Mouse (Mus musculus) brown adipose tissue, adult 24 weeks (tissue): ENCODE measurements around the gene Tbc1d12. TPM values are rescaled to one million over a fixed set of nuclear protein-coding genes. Genes with fewer than 3 reads are reported as not detected.
"Not testable (repeated sequence)": the region's sequence is repeated elsewhere in the genome, so short reads cannot be mapped to it uniquely, and the experiment has no call there.

ENCODE experiments used
- H3K27ac ChIP-seq: fragments of 200-500 bp; replicated peaks from 2 replicates; pipeline ENCODE4 v1.5.1; 2012; ENCODE audit warnings: low read depth, mild to moderate bottlenecking, low read length
- H3K4me1 ChIP-seq: fragments of 200-500 bp; 2 replicates; pipeline ENCODE4 v1.6.1; 2012; ENCODE audit warnings: low read length, mixed read lengths; ENCODE audit not compliant: control insufficient read depth, insufficient read depth, insufficient read length
- H3K4me3 ChIP-seq: fragments of 200-500 bp; 2 replicates; pipeline ENCODE4 v1.5.1; 2012; ENCODE audit warnings: low read depth, mild to moderate bottlenecking, low read length, moderate library complexity; ENCODE audit not compliant: insufficient read depth
- polyA plus RNA-seq: library from polyadenylated mRNA; stranded (reverse); fragments of >200 nt; gene quantifications from 2 replicates; pipeline ENCODE4 v1.2.4, GENCODE M21; 2012; ENCODE audit not compliant: missing spikeins, insufficient read depth, insufficient read length

Tbc1d12 gene
- polyA plus RNA-seq, 1 experiment = 4.8 TPM

DNA sequence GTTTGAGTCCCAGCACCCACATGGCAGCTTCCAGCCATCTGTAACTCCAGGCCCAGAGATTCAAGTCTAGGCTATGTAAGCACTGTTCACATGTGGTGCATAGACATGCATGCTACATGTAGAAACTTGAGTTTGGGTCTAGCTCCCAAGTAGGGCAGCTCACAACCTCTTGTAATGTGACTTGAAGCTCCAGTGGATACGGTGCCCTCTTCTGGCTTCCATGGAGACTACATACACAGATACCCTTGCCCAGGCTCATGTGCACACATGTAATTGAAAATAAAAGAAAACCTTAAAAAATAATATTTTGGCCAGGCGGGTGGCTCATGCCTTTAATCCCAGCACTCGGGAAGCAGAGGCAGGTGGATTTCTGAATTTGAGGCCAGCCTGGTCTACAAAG is 21.8 kb downstream of the Tbc1d12 start:
- no peak overlapping the region for H3K4me3 ChIP-seq
- H3K4me1 ChIP-seq = peaks cover 2% of the 10 kb centered on the region; the same call in 1 of the 2 replicates
- no peak overlapping the region for H3K27ac ChIP-seq

DNA sequence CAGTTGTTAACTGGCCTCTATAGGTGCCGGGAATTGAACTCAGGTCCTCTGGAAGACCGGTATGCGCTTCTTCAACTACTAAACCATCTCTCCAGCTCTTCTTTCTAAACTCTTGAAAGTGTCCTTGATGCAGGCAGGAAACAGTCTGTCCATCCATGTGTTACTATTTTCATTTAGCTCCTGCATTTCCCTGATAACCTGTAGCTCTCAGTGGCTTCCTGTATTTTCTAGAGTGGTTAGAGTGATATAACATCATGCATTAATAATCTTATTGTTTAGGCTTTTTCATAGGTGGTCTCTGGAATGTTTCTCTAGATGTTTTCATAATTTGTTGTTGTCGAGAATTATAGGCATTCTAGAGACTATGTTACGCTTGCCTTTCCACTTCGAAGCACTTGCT is 26.1 kb downstream of the Tbc1d12 start:
- 0 out of 2 replicates have a peak, but pooled peaks cover 2% of the 10 kb centered on the region for H3K4me1 ChIP-seq
- H3K27ac ChIP-seq = no peak overlapping the region
- H3K4me3 ChIP-seq = no peak overlapping the region

DNA sequence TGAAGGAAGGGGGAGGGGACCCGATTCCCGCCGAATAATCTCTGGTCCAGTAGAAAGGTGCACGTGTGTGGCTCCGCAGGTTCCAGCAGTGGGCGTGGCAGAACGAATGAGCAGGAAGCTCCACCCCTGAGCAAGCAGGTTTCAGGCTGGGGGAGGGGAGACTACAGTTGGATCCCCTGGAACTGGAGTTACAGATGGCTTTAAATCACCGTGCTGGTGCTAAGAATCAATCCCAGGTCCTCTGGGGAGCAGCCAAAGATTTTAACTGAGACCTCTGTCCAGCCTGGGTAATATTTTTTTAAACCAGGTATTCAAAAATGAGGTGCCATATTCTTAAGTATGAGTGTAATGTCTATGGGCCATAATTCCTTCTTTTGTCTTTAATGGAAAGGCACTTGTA is 38.4 kb downstream of the Tbc1d12 start:
- not testable (repeated sequence) for H3K4me1 ChIP-seq, H3K4me3 ChIP-seq, H3K27ac ChIP-seq

DNA sequence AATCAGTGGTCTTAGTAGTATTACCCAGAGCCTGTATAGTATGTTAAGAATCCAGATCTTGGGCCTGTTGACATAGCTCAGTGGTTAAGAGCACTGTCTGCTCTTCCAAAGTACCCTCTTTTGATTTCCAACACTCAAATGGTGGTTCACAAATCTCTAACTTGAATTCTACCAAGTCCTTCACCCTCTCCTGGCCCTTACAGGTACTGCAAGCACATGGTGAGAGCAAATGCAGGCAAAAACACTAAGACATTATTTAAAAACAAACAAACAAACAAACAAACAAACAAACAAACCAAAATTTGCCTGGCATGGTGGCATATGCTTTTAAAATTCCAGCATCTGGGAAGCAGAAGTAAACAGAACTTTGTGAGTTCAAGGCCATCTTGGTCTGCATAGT is 43.9 kb downstream of the Tbc1d12 start:
- Histone ChIP-seq H3K27ac (no peak overlapping the region), H3K4me3 (no peak overlapping the region)

DNA sequence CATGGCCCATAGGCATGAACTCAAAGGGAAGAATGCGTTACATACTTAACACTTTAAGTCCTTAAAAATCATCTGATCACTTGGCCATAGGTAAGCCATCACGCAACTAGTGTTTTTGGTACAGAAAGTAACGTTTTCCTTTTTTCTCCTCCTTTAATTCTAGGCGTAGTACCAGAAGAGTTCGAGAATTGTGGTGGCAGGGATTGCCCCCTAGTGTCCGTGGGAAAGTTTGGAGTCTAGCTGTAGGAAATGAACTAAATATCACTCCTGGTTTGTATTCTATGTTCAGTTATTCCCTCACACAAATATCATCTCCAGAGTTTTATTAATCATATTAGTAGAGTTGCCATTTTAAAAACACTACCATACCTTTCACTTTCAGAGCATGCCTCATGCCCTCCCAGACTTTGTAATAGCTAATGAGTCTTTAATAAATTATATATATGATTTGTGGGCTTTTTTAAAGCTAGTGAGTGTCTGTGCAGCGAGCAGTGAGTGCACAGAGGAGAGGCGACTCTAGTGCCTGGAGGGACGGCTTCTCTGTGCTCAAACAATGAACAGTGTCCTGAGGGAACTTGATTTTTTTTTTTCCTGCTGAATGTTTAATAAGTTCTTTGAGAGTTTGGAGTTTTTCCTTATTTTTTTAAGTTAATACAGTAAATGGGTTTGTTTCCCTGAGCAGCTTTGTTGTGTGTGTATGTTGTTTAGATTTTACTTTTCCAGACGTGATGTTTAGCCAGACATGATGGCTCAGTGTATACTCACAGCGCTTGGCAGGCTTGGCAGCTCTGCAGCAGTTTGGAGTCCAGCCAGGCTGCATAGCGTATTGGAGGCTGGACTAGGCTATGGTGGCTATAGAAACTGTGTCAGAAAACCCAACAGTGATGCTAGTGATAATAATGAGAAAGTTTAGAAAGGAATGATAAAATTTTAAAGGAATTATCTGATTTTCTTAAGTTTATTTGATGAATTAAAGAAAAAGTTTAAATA is 65.1 kb downstream of the Tbc1d12 start:
- Histone ChIP-seq H3K4me1 (no peaks in the 10 kb centered on the region), H3K4me3 (no peak overlapping the region), H3K27ac (no peak overlapping the region)

More for the DNA sequence above, 43.9 kb downstream of the Tbc1d12 start:
- H3K4me1 ChIP-seq = no peaks in the 10 kb centered on the region

DNA sequence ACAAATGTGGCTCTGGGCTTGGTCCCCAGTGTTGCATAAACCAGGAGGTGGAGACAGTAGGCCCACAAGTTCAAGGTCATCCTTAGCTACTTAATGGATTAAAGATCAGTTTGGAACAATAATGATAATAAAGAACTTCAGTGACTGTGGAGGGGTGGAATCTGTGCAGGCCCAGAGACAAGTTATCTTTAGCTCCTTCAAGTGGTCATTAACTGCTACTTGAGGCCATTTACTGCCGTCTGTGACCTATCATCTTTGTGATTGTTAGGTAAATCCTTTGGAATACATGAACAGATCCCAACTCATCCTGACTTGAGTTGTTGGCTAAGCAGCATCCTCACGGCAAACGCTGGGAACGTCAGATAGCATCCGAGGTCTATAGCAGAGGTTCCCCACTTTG is 66.1 kb downstream of the Tbc1d12 start:
- Histone ChIP-seq H3K4me1 (no peaks in the 10 kb centered on the region), H3K27ac (no peak overlapping the region), H3K4me3 (no peak overlapping the region)

DNA sequence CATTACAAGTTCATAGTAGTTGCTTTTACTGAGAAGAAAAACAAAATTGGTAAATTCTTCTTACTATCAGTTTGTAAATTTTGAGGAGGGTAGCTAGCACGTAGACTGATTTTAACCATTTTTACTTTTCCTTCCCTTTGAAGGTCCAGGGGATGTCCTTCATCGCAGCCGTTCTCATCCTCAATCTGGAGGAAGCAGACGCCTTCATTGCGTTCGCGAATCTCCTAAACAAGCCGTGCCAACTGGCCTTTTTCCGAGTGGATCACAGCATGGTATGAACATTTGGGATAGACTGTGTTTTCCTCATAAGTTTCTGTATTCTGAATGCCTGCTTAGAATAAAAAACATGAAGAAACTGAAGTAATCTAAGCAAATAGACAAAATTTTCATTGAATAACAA is 77.4 kb downstream of the Tbc1d12 start:
- Histone ChIP-seq H3K4me3 (no peak overlapping the region), H3K4me1 (no peaks in the 10 kb centered on the region), H3K27ac (no peak overlapping the region)

DNA sequence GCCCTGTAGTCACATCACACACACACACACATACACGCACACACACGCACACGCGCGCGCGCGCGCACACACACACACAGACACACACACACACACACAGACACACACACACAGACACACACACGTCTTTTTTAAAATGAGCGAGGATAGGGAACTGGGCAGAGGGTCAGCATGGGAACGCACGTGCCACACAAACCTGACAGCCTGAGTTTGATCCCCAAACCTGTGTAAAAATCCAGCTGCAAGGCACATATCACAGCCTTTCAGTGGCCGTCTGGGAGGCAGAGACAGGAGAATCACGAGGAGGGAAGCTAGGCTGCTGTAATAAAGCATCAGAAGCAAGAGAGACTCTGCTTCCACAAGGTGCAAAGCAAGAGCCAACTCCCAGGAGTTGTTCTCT is 78.5 kb downstream of the Tbc1d12 start:
- Histone ChIP-seq H3K4me3 (no peak overlapping the region), H3K27ac (no peak overlapping the region), H3K4me1 (no peaks in the 10 kb centered on the region)

DNA sequence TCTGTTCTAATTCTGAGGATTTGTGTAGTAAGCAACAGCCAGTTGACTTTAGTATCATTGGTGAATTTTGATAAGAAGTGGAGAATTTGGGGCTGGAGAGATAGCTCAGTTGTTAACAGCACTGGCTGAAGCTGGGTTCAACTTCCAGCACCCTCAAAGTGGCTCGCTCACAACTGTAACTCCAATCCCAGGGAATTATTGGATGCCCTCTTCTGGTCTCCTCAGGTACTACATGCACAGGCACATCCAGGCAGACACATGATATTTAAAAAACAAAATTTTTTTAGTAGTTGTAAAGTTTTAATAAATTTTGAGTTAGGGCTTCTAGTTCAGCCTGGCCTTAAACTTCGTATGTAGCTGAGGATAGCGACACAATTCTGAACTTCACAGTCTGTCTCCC is 79.3 kb downstream of the Tbc1d12 start:
- Histone ChIP-seq H3K4me3 (no peak overlapping the region), H3K4me1 (no peaks in the 10 kb centered on the region), H3K27ac (no peak overlapping the region)

DNA sequence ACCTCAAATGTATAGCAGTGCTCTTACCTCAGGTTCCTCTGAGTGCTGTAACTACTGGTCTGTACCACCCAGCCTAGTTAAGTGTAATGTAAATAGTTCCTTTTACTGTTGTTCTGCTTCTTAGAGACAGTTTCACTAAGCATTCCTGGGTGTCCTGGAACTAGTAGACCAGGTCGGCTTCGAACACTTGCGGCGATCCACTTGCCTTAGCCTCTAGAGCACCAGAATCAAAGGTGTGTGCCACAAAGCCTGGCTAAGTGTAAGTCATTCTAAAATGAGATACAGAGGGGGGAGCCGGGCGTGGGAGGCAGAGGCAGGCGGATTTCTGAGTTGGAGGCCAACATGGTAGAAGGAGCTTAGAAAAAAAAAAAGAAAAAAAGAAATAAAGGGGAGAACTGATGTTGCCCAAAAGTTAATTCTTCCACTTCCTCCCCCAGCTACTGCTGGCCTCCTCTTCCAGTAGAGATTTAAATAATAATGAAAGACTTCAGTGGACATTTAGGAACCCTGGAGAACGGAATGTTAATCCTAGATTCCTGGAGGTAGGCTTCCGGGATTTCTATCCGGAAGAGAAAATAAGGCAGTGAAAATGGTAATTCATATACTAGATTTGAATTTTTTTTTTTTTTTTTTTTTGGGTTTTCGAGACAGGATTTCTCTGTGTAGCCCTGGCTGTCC is 92.2 kb downstream of the Tbc1d12 start:
- Histone ChIP-seq H3K4me3 (no peak overlapping the region), H3K27ac (no peak overlapping the region), H3K4me1 (no peaks in the 10 kb centered on the region; the same call in 1 of the 2 replicates)

DNA sequence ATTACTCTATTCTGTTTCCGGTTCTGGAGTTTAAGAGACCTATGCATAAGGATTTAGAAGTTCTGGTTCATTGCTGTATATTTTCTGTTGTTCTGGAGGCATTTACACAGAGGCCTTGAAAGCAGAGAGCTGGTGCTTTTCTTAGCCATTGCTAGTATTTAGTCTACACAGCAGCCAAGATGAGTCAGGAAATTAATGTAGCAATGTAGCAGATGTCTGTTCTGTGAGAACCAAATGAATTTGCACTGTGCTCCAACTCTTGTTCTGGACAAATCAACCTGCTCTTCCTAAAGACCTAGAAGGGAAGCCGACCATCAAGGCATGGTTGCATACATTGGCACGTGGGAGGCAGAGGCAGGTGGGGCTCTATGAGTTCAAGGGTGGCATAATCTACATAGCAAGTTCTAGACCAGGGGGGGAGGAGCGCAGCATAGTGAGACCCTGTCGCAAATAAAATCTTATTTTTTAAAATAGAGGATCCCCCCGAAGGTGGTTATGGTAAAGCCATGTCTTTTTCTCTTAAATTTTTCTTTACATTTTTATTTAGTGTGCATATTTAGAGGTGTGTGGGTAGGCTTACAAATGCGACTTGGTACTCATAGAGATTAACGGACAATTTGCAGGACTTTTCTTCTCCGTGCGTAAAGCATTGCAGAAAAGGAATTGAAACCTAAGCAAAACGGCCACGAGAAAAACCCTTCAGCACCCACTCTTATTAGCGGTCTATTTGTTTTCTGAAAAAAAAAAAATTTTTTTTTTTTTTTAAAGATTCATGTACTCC is 93.3 kb downstream of the Tbc1d12 start:
- Histone ChIP-seq H3K27ac (no peak overlapping the region), H3K4me1 (no peaks in the 10 kb centered on the region; the same call in 1 of the 2 replicates), H3K4me3 (peak overlapping the region; percentile 70; the same call in 1 of the 2 replicates)

DNA sequence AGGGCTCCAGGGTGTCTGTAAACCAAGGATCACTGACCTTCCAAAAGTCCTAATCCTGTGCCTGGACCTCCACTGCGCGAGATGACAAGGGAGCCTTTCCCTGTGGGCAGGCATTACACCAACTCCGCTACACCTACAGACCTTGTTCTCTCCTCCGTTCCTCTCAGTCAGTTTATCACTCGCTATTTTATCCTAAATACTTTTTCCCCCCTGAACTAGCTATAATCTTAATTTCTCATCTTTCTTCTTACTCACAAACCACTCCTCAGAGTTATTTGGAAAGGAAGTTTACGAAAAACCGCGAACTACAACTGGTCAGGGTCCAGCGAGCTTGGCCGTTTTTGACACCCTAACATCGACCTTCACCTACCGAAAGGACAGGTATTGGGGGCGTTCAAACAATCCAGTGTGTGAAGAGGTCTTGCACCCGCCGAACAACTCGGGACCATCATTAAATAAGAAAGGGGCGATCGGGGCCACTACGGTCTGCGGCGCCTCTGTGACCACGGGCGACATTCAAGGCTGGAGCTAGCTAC is 93.9 kb downstream of the Tbc1d12 start:
- H3K27ac ChIP-seq = no peak overlapping the region
- H3K4me3 ChIP-seq = peak overlapping the region; percentile 70
- H3K4me1 ChIP-seq = no peaks in the 10 kb centered on the region; the same call in 1 of the 2 replicates

DNA sequence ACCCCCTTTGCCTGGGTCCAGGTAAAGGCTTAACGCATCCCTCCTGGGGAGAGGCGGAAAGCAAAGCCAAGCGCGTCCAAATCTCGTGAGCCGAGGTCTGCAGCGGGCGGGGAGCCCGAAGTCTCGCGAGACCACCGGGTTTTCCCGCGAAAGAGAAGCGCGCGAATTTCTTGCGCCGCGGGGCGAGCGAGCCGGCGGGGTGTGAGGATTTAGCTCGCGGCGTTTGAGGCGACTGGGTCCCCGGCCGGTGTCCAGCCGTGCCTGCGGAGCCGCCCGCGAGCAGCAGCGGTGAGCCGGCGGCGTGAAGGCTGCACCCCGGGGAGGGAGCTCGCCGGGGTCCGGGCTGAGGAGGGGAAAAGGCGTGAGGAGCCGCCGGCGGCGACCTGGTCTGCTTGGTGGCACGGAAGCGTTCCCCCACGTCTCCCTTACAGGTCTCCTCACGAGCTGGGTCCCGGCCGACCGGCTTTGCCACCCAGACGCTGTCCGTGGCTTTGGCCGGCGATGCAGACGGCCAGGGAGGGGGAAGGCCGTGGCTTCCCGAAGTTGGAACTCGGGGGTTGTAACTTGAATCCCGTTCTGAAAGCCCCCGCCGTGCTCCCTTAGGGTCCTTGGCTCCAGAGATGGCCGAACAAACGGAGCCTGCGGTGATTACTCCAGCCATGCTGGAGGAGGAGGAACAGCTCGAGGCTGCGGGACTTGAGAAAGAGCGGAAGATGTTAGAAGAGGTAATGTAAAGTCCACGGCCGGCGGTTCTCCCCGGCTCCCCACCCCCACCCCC is 94.6 kb downstream of the Tbc1d12 start, which contains the start of gene Hells:
Hells (plus strand) TSS at position 128 of the 778 bp plus-strand sequence.
- Histone ChIP-seq H3K4me1 (no peaks in the 10 kb centered on the region; the same call in 1 of the 2 replicates), H3K27ac (no peak within 1 kb of the TSS), H3K4me3 (peak within 1 kb of the TSS; percentile 70)

DNA sequence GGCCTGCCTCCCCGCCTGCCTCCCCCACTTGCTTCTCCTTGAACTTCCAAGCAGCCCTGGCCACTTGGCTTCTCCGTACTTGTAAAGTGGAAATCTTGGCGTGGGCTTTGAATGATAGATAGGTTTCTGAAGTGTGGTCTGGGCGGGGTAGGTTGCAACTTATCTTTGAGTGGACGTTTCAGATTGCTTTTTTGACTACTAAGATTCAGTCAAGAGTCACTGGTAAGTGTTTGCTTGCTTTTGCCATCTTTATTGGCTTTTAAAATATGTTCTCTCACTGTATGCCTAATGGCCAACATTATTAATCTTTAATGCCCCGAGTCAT is 95.1 kb downstream of the Tbc1d12 start:
- Histone ChIP-seq H3K4me1 (no peaks in the 10 kb centered on the region; the same call in 1 of the 2 replicates), H3K27ac (no peak overlapping the region), H3K4me3 (peak overlapping the region; percentile 18; the same call in 1 of the 2 replicates)
